Mouse (Mus musculus) heart, postnatal 0 days (tissue): ENCODE data around the gene Cdca5. TPM values are rescaled to one million over a fixed set of nuclear protein-coding genes. Genes with fewer than 3 reads are reported as not detected.

Experiments used
- ATAC-seq: fragments of 200-750 bp; cut with Nextera tagmentation; 2 replicates; pipeline ENCODE4 v1.8.0; 2017; ENCODE audit warnings: low read depth, moderate number of reproducible peaks, moderate library complexity; ENCODE audit not compliant: insufficient read depth
- DNase-seq: peaks from one replicate; pipeline ENCODE4 v3.0.0-alpha.2; 2016; ENCODE audit warnings: low spot score
- H3K27ac ChIP-seq: fragments of 300-500 bp; sonication (generic); 2 replicates; pipeline ENCODE4 v1.5.1; 2014; ENCODE audit warnings: low read depth, mild to moderate bottlenecking
- H3K27me3 ChIP-seq: fragments of 300-500 bp; sonication (generic); 2 replicates; pipeline ENCODE4 v1.6.1; 2014; ENCODE audit warnings: low read length, mixed read lengths; ENCODE audit not compliant: control insufficient read depth, insufficient read depth
- H3K36me3 ChIP-seq: fragments of 300-500 bp; sonication (generic); replicated peaks from 2 replicates; pipeline ENCODE4 v1.6.1; 2014; ENCODE audit warnings: low read length, mixed read lengths; ENCODE audit not compliant: control insufficient read depth, insufficient read depth
- H3K4me1 ChIP-seq: fragments of 300-500 bp; sonication (generic); 2 replicates; pipeline ENCODE4 v1.6.1; 2014; ENCODE audit warnings: antibody characterized with exemption; ENCODE audit not compliant: control insufficient read depth, insufficient read depth
- H3K4me2 ChIP-seq: fragments of 300-500 bp; sonication (generic); 2 replicates; pipeline ENCODE4 v1.6.1; 2014; ENCODE audit warnings: low read depth, mild to moderate bottlenecking, low read length, moderate library complexity
- H3K4me3 ChIP-seq: fragments of 300-500 bp; sonication (generic); 2 replicates; pipeline ENCODE4 v1.5.1; 2014; ENCODE audit warnings: low read depth, low read length
- H3K9ac ChIP-seq: fragments of 300-500 bp; sonication (generic); replicated peaks from 2 replicates; pipeline ENCODE4 v1.6.1; 2014; ENCODE audit warnings: low read depth, low read length, mixed read lengths
- H3K9me3 ChIP-seq: fragments of 300-500 bp; sonication (generic); replicated peaks from 2 replicates; pipeline ENCODE4 v1.6.1; 2016; ENCODE audit warnings: low read length; ENCODE audit not compliant: control insufficient read depth
- CTCF ChIP-seq: IDR thresholded peaks from 2 replicates; pipeline ENCODE4 v1.5.1; 2016; ENCODE audit warnings: antibody characterized with exemption, control low read depth, low read depth
- EP300 ChIP-seq: IDR thresholded peaks from 2 replicates; pipeline ENCODE4 v1.6.1; 2016; ENCODE audit warnings: antibody characterized with exemption, low read depth
- WGBS: fragments of 180-500 bp; shearing (Covaris S2); extraction: QIAGEN DNeasy Blood & Tissue Kit; methylation state at CpG from one replicate; pipeline ENCODE4 v1.1.7; 2014; 5-methylcytosine and 5-hydroxymethylcytosine counted together
- polyA plus RNA-seq: library from polyadenylated mRNA; unstranded; fragments of >200 nt; fragmentation: Nextera tagmentation; extraction: Ambion mirVana; gene quantifications from 2 replicates; pipeline ENCODE4 v1.2.1, GENCODE M21; 2015
- total RNA-seq: library from RNA; depleted of rRNA; stranded (reverse); fragments of >200 nt; gene quantifications from 2 replicates; pipeline ENCODE4 v1.2.3, GENCODE M21; 2014; ENCODE audit warnings: low replicate concordance

The Cdca5 gene
- total and polyA plus RNA-seq, 2 experiments from 2014 or later = 2.2 to 5.7 TPM

- TF ChIP-seq EP300 (peak; percentile 40; the same call in 1 of the 2 replicates), CTCF (no peak)
Observed at GRCm38 (mm10) chr19:6076564-6077393, 8.0 kb upstream of the Cdca5 start, which contains the start of gene Vps51. TSS of gene Vps51 (minus strand) at chr19:6077231.

GRCm38 (mm10) chr19:6079983-6080480 is 4.8 kb upstream of the Cdca5 start, which contains the start of gene Tmem262:
TSS of gene Tmem262 (plus strand) at chr19:6080033.
- Histone ChIP-seq H3K4me2 (no peak within 1 kb of the TSS), H3K36me3 (peaks cover 30% of the 10 kb centered on the region), H3K4me3 (no peak within 1 kb of the TSS), H3K4me1 (peaks cover 18% of the 10 kb centered on the region), H3K9ac (no peak within 1 kb of the TSS), H3K27me3 (no peaks in the 10 kb centered on the region), H3K27ac (no peak within 1 kb of the TSS), H3K9me3 (no peaks in the 10 kb centered on the region)
- DNase-seq = no peak
- TF ChIP-seq EP300 (no peak), CTCF (no peak)
- 87% methylated on average over 12 of the region's 12 CpGs for WGBS
- no peak for ATAC-seq

More at GRCm38 (mm10) chr19:6076564-6077393, 8.0 kb upstream of the Cdca5 start, which contains the start of gene Vps51:
- H3K4me1 ChIP-seq = peaks cover 11% of the 10 kb centered on the region
- peak within 1 kb of the TSS; percentile 98 for H3K4me2 ChIP-seq
- peak; percentile 90 for ATAC-seq
- peak within 1 kb of the TSS; percentile 86 for H3K27ac ChIP-seq
- peak; percentile 91 for DNase-seq
- no peaks in the 10 kb centered on the region for H3K27me3 ChIP-seq
- H3K9ac ChIP-seq = peak within 1 kb of the TSS; percentile 76
- H3K4me3 ChIP-seq = peak within 1 kb of the TSS; percentile 98
- peaks cover 39% of the 10 kb centered on the region for H3K36me3 ChIP-seq
- 1% methylated on average over 33 of the region's 33 CpGs for WGBS
- H3K9me3 ChIP-seq = no peaks in the 10 kb centered on the region

GRCm38 (mm10) chr19:6082156-6082555 is 2.6 kb upstream of the Cdca5 start, which contains the start of gene Gm28374:
TSS of gene Gm28374 (minus strand) at chr19:6082256.
- H3K36me3 ChIP-seq = peaks cover 28% of the 10 kb centered on the region
- ATAC-seq = no peak
- TF ChIP-seq CTCF (no peak), EP300 (no peak)

GRCm38 (mm10) chr19:6085417-6085879 is 665 bp downstream of the Cdca5 start:
- Histone ChIP-seq H3K4me3 (peak overlapping the region; percentile 72), H3K9ac (peak overlapping the region; percentile 44), H3K4me2 (peak overlapping the region; percentile 87), H3K27me3 (no peaks in the 10 kb centered on the region), H3K27ac (peak overlapping the region; percentile 52; the same call in 1 of the 2 replicates), H3K4me1 (peaks cover 13% of the 10 kb centered on the region), H3K36me3 (peaks cover 38% of the 10 kb centered on the region), H3K9me3 (no peaks in the 10 kb centered on the region)
- 0% methylated on average over 17 of the region's 17 CpGs for WGBS
- TF ChIP-seq CTCF = no peak
- no peak for TF ChIP-seq EP300
- DNase-seq (peak; percentile 50), ATAC-seq (peak; percentile 59)

More at GRCm38 (mm10) chr19:6082156-6082555, 2.6 kb upstream of the Cdca5 start, which contains the start of gene Gm28374:
- Histone ChIP-seq H3K27ac (no peak within 1 kb of the TSS), H3K9ac (no peak within 1 kb of the TSS), H3K9me3 (no peaks in the 10 kb centered on the region), H3K4me3 (no peak within 1 kb of the TSS), H3K27me3 (no peaks in the 10 kb centered on the region), H3K4me2 (no peak within 1 kb of the TSS), H3K4me1 (peaks cover 17% of the 10 kb centered on the region)
- 86% methylated on average over 9 of the region's 9 CpGs for WGBS
- DNase-seq = no peak

GRCm38 (mm10) chr19:6088841-6089240 is 4.1 kb downstream of the Cdca5 start:
- WGBS = 89% methylated on average over 13 of the region's 13 CpGs
- Histone ChIP-seq H3K36me3 (peaks cover 41% of the 10 kb centered on the region), H3K27ac (no peak overlapping the region), H3K4me2 (no peak overlapping the region), H3K27me3 (no peaks in the 10 kb centered on the region), H3K4me1 (peaks cover 11% of the 10 kb centered on the region), H3K4me3 (no peak overlapping the region), H3K9me3 (no peaks in the 10 kb centered on the region), H3K9ac (no peak overlapping the region)
- DNase-seq (no peak), ATAC-seq (no peak)
- TF ChIP-seq CTCF = no peak
